Mouse (Mus musculus) CD4-positive naive resting alpha-beta T cell, adult 57 days (primary cell): ENCODE measurements around the gene Clec18a. TPM values are rescaled to one million over a fixed set of nuclear protein-coding genes. Genes with fewer than 3 reads are reported as not detected.

ENCODE experiments used
- total RNA-seq: library from RNA; stranded (reverse); gene quantifications from one replicate; pipeline ENCODE4 v1.2.4, GENCODE M21; 2023

Gene Clec18a
- total RNA-seq = not detected

DNA sequence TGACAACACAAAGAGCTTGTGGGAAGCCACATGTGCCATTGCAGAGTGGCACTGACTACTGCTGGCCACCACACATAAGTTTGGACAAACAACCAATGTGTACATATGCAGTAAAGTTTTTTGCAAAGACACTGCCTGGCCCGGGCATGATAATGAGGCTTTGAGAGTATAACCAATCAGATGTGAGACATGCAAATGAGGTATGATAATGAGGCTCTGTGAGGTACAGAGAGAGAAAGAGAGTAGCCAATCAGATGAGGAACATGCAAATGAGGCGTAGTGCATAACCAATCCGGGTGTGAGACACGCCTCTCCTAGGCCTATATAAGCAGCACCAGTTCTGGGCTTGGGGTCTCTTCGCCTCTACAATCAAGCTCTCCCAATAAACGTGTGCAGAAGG lies at the start of gene Clec18a:
TSS of gene Clec18a (minus strand) at position 101 of the 400 bp plus-strand sequence.

DNA sequence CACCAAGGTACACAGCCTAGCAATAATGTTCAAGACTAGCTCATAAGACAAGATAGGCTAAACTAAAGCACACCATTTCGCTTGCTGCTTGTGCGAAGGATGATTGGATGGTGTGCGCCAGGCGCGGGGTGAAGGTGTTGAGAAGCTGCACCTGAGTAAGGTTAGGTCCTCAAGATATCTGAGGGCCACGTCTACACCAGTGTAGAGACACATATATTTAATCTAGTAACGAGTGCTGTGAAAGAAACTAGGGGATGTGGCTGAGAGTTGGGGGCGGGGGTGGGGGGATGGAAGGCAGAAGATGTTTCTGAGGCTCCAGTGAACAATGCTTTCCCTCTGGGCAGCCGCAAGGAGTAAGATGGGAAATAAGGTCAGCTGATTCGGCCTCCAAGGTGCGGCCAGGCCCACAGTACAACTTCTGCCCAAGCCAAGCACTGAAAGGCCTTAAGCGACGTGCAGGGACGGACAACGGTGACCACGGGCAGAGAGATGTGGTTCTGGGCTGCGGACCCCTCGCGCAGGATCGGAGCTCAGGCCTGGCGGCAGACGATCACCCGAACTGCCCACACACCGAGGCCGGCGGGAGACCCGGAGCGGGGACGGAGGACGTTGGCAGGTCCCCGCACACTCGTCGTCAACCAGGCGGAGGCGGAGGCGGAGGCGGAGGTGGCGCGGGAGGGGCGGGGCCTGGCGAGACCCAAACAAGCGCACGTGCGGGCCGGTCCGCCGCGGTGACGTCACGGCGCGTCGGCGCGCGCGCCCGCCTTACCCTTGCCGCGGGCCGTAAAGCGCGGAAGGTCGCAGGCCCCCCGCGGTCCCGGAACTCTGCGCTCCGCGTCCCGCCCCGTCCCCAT lies 1.9 kb upstream of the Clec18a start, which contains the start of gene Pdpr:
TSS of gene Pdpr (plus strand) at position 766 of the 854 bp plus-strand sequence.

DNA sequence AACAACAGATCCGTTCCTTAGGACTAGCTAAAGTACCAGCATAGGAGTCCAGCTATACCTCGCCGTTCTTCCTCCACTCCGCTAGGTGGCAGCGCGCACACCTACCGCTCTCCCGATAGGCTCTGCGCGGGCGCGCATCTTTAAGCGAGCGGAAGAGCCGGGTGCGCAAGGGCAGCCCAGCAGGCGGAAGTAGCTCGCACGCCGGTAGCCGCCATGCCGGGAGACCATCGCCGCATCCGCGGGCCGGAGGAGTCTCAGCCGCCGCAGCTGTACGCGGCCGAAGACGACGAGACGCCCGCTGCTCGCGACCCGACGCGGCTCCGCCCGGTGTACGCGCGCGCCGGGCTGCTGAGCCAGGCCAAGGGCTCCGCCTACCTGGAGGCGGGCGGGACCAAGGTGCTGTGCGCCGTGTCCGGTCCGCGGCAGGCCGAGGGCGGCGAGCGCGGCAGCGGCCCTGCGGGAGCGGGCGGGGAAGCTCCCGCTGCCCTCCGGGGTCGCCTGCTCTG lies 36.0 kb downstream of the Clec18a start, which contains the start of gene Exosc6:
TSS of gene Exosc6 (plus strand) at position 182 of the 506 bp plus-strand sequence.

DNA sequence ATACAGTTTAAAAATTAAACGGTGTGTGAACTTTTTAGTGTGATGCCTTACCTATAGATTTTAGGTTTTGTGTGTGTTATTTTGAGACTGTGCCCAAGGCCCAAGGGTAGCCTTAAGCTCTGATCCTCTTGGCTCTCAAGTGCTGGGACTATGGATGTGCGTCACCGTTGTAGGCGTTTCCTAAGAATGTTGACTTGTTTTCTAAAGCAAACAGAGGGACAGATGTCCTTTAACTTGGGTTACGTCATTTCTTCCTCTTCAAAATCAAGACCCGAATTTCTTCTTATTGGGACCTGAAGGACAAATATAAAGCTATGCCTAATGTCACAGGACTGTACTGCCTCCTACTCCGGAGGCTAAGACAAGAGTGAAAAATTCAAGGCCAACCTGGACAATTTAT lies 59.3 kb downstream of the Clec18a start, which contains the start of gene Aars:
TSS of gene Aars (plus strand) at position 229 of the 400 bp plus-strand sequence.

DNA sequence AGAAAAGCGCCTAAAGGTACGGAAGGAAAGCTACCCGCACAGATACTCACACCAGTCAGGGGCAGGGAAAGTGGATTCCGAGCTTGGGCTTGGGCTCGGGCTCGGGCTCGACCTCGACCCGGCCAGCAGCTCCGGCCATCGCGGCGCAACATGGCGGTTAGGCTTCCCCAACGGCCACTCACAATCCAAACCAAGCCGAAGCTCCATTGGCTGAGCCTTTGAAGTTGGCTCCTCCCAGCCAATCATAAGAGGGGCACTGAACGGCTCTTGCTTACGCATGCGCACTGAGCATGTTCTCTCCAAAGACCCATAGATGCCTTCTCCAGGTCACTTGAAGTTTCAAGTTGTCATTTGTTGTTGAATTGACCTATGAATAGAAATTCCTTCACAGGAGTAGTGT lies 60.7 kb downstream of the Clec18a start, which contains the start of gene Ddx19b:
TSS of gene Ddx19b (minus strand) at position 180 of the 400 bp plus-strand sequence.

Other genes starting within 250 kb of the Clec18a start
- 61.2 TPM for gene Cog4, start 245.8 kb downstream of the Clec18a start, total RNA-seq
- gene Sf3b3, start 245.6 kb downstream of the Clec18a start, total RNA-seq = 171 TPM
- 11.4 TPM for gene Fuk, start 189.9 kb downstream of the Clec18a start, total RNA-seq
- 12.4 TPM for gene St3gal2, start 172.5 kb downstream of the Clec18a start, total RNA-seq
- gene Ddx19a, start 94.6 kb downstream of the Clec18a start, total RNA-seq = 62.2 TPM
- 20.2 TPM for gene Ddx19b, start 60.7 kb downstream of the Clec18a start, total RNA-seq
- gene Aars, start 59.3 kb downstream of the Clec18a start, total RNA-seq = 45.3 TPM
- 15.3 TPM for gene Exosc6, start 36.1 kb downstream of the Clec18a start, total RNA-seq
- gene Pdpr, start 2.2 kb upstream of the Clec18a start, total RNA-seq = 24.7 TPM
- gene Glg1, start 166.8 kb upstream of the Clec18a start, total RNA-seq = 64.0 TPM
- gene Rfwd3, start 207.8 kb upstream of the Clec18a start, total RNA-seq = 27.9 TPM
- not detected for gene Mlkl, start 245.8 kb upstream of the Clec18a start, total RNA-seq